Mouse (Mus musculus): ENCODE measurements at regions not wholly inside any gene's neighbourhood (a gene's known extent, or its start where the extent isn't known, plus 50 kb on each side); places are given as distances from the start of the nearest gene placed in this dataset.

DNA sequence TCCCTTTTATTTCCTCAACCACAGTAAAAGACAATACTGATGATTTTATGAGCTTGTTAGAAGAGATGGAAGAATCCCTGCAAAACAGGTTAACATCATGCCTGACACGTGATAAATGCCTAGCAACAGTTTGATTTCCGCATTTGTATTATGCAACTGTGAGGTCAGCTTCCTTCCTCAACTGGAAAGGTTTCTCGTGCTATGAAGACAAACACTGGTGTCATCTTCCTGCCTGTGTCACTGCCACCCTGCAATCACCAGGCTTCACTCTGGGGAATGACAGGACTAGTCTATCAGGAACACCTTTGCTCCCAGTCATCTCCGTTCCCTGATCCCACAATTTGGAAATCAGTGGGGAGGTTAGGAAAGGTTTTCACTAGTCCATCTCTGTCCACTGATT, 156.8 kb downstream of the Mid1ip1 start:
- Histone ChIP-seq H3ac (ENCODE audit: control insufficient read depth, insufficient read length) (no peak overlapping the region), H3K4me3 (no peak overlapping the region), H3K27me3 (ENCODE audit: control insufficient read depth, insufficient read depth, insufficient read length) (no peaks in the 10 kb centered on the region), H3K79me2 (ENCODE audit: control insufficient read depth, insufficient read depth) (no peaks in the 10 kb centered on the region), H3K4me2 (ENCODE audit: low read depth) (no peak overlapping the region), H3K36me3 (ENCODE audit: control insufficient read depth, insufficient read depth) (no peaks in the 10 kb centered on the region)
- TF ChIP-seq TCF3 (IDR thresholded peaks at IDR 0.05; ENCODE audit: insufficient read length, low read depth) (no peak), POLR2AphosphoS2 (IDR thresholded peaks at IDR 0.05; ENCODE audit: insufficient read length, low read depth) (no peak), SRF (IDR thresholded peaks at IDR 0.05; ENCODE audit: control insufficient read depth, insufficient read length, low read depth) (no peak), CEBPB (IDR thresholded peaks at IDR 0.05; ENCODE audit: insufficient read depth, poor library complexity, severe bottlenecking) (no peak), USF1 (IDR thresholded peaks at IDR 0.05; ENCODE audit: low read depth) (no peak), E2F4 (IDR thresholded peaks at IDR 0.05; ENCODE audit: insufficient read depth) (no peak), POLR2A (IDR thresholded peaks at IDR 0.05; ENCODE audit: insufficient read length, low read depth) (no peak), MYOD1 (IDR thresholded peaks at IDR 0.05; ENCODE audit: control insufficient read depth in 1 of 3, insufficient read length in 2 of 3, low read depth in 2 of 3) (no peak), REST (IDR thresholded peaks at IDR 0.05; ENCODE audit: insufficient read depth, insufficient read length) (no peak), MYOG (IDR thresholded peaks at IDR 0.05; ENCODE audit: control insufficient read depth in 1 of 3, insufficient read depth in 1 of 3, insufficient read length in 2 of 3, low read depth in 2 of 3) (no peak), TCF12 (IDR thresholded peaks at IDR 0.05; ENCODE audit: insufficient read depth, poor library complexity, severe bottlenecking) (no peak), MAX (IDR thresholded peaks at IDR 0.05; ENCODE audit: low read depth) (no peak)

DNA sequence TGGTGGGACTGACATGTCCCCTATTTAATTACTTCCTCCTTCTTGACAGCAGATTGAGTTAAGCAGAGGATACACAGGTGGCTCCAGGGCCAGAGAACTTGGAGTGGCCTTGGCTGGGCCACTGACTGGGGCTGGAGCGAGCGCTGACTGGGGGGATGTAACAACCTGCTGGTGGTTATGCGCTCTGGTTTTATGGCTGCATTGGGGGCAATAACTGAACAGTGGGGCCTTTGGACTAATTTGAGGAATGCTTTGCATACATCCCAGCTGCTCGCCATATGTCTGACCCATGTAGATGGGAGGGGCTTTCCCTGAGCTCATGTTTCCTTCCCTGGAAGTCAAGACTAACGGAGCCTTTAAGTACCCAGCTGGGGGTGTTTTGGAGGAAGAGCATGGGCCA, 163.0 kb downstream of the Mid1ip1 start:
- Histone ChIP-seq H3K4me2 (ENCODE audit: low read depth) (no peak overlapping the region), H3K27me3 (ENCODE audit: control insufficient read depth, insufficient read depth, insufficient read length) (no peaks in the 10 kb centered on the region), H3K36me3 (ENCODE audit: control insufficient read depth, insufficient read depth) (no peaks in the 10 kb centered on the region), H3ac (ENCODE audit: control insufficient read depth, insufficient read length) (no peak overlapping the region), H3K79me2 (ENCODE audit: control insufficient read depth, insufficient read depth) (no peaks in the 10 kb centered on the region), H3K4me3 (no peak overlapping the region)
- TF ChIP-seq MYOD1 (IDR thresholded peaks at IDR 0.05; ENCODE audit: control insufficient read depth in 1 of 3, insufficient read length in 2 of 3, low read depth in 2 of 3) (no peak), POLR2A (IDR thresholded peaks at IDR 0.05; ENCODE audit: insufficient read length, low read depth) (no peak), MAX (IDR thresholded peaks at IDR 0.05; ENCODE audit: low read depth) (no peak), POLR2AphosphoS2 (IDR thresholded peaks at IDR 0.05; ENCODE audit: insufficient read length, low read depth) (no peak), REST (IDR thresholded peaks at IDR 0.05; ENCODE audit: insufficient read depth, insufficient read length) (no peak), TCF3 (IDR thresholded peaks at IDR 0.05; ENCODE audit: insufficient read length, low read depth) (no peak), E2F4 (IDR thresholded peaks at IDR 0.05; ENCODE audit: insufficient read depth) (no peak), MYOG (IDR thresholded peaks at IDR 0.05; ENCODE audit: control insufficient read depth in 1 of 3, insufficient read depth in 1 of 3, insufficient read length in 2 of 3, low read depth in 2 of 3) (no peak), CEBPB (IDR thresholded peaks at IDR 0.05; ENCODE audit: insufficient read depth, poor library complexity, severe bottlenecking) (no peak), TCF12 (IDR thresholded peaks at IDR 0.05; ENCODE audit: insufficient read depth, poor library complexity, severe bottlenecking) (no peak), USF1 (IDR thresholded peaks at IDR 0.05; ENCODE audit: low read depth) (no peak), SRF (IDR thresholded peaks at IDR 0.05; ENCODE audit: control insufficient read depth, insufficient read length, low read depth) (no peak)

DNA sequence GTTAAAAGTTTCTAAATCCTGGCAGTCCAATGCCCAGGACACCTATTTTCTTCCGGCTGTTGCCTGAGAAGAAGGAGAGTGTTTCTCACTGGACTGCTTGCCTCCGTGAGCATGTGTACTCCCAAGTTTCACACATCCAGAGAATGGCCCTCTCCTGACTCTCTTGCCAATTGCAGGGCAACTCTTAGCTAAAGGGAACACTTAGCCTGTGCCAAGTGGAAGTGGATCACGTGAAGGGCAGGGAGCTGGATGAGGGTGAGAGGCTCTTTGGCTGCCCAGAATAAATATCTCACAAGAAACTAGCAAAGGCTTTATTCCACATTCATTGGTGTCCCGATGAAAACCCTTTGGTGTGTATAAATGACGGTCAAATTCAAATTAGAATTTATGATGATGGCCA, 164.1 kb downstream of the Mid1ip1 start:
- Histone ChIP-seq H3K36me3 (ENCODE audit: control insufficient read depth, insufficient read depth) (no peaks in the 10 kb centered on the region), H3K27me3 (ENCODE audit: control insufficient read depth, insufficient read depth, insufficient read length) (no peaks in the 10 kb centered on the region), H3K4me2 (ENCODE audit: low read depth) (no peak overlapping the region), H3K4me3 (no peak overlapping the region), H3K79me2 (ENCODE audit: control insufficient read depth, insufficient read depth) (no peaks in the 10 kb centered on the region), H3ac (ENCODE audit: control insufficient read depth, insufficient read length) (no peak overlapping the region)
- TF ChIP-seq CEBPB (IDR thresholded peaks at IDR 0.05; ENCODE audit: insufficient read depth, poor library complexity, severe bottlenecking) = no peak
- no peak for TF ChIP-seq TCF12 (IDR thresholded peaks at IDR 0.05; ENCODE audit: insufficient read depth, poor library complexity, severe bottlenecking)
- TF ChIP-seq USF1 (IDR thresholded peaks at IDR 0.05; ENCODE audit: low read depth) = no peak
- TF ChIP-seq E2F4 (IDR thresholded peaks at IDR 0.05; ENCODE audit: insufficient read depth) = no peak
- no peak for TF ChIP-seq POLR2A (IDR thresholded peaks at IDR 0.05; ENCODE audit: insufficient read length, low read depth)
- TF ChIP-seq MYOD1 (IDR thresholded peaks at IDR 0.05; ENCODE audit: control insufficient read depth in 1 of 3, insufficient read length in 2 of 3, low read depth in 2 of 3) = no peak
- TF ChIP-seq SRF (IDR thresholded peaks at IDR 0.05; ENCODE audit: control insufficient read depth, insufficient read length, low read depth) = no peak
- no peak for TF ChIP-seq MYOG (IDR thresholded peaks at IDR 0.05; ENCODE audit: control insufficient read depth in 1 of 3, insufficient read depth in 1 of 3, insufficient read length in 2 of 3, low read depth in 2 of 3)
- no peak for TF ChIP-seq TCF3 (IDR thresholded peaks at IDR 0.05; ENCODE audit: insufficient read length, low read depth)
- TF ChIP-seq MAX (IDR thresholded peaks at IDR 0.05; ENCODE audit: low read depth) = no peak
- no peak for TF ChIP-seq REST (IDR thresholded peaks at IDR 0.05; ENCODE audit: insufficient read depth, insufficient read length)
- TF ChIP-seq POLR2AphosphoS2 (IDR thresholded peaks at IDR 0.05; ENCODE audit: insufficient read length, low read depth) = no peak

DNA sequence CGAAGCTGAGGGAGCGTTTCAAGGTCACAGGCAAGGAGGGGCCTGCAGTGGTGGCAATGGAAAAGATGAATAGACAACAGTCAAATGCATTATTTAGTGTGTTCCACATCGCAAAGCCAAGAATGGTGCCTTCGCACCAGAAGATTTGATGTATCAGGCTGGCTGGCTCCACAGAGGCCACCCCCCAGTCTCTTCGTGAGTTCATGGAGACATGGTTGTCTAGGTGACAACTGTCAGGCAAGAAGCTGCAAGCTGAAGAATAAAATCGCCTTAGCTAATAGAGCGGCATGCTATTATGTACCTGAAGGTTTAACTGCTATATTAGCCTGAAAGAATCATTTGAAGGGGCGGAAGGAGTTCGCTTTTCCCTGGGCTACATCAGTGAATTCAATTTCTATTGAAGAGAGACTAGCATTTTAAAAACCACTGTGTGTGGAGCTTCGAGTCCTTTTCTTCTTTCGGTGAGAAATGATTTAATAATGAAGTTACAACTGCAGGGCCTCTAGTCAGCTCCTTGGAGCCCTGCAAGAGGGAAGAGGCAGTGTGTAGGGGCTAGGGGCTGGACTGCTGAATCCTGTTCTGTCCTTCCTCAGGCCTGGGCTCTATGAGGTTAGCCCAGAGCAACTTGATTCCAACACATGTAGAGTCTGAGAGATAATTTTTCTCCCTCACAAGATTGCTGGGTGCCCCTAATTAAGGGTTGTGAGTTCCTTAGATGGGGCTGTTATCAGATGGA, 169.1 kb downstream of the Mid1ip1 start:
- Histone ChIP-seq H3K4me2 (ENCODE audit: low read depth) (no peak overlapping the region), H3K79me2 (ENCODE audit: control insufficient read depth, insufficient read depth) (no peaks in the 10 kb centered on the region)

More for the DNA sequence above, 169.1 kb downstream of the Mid1ip1 start:
- H3K36me3 ChIP-seq (ENCODE audit: control insufficient read depth, insufficient read depth) = no peaks in the 10 kb centered on the region
- no peaks in the 10 kb centered on the region for H3K27me3 ChIP-seq (ENCODE audit: control insufficient read depth, insufficient read depth, insufficient read length)
- TF ChIP-seq USF1 (IDR thresholded peaks at IDR 0.05; ENCODE audit: low read depth) (no peak), POLR2A (IDR thresholded peaks at IDR 0.05; ENCODE audit: insufficient read length, low read depth) (no peak), TCF12 (IDR thresholded peaks at IDR 0.05; ENCODE audit: insufficient read depth, poor library complexity, severe bottlenecking) (no peak), CEBPB (IDR thresholded peaks at IDR 0.05; ENCODE audit: insufficient read depth, poor library complexity, severe bottlenecking) (no peak), TCF3 (IDR thresholded peaks at IDR 0.05; ENCODE audit: insufficient read length, low read depth) (no peak), MYOG (IDR thresholded peaks at IDR 0.05; ENCODE audit: control insufficient read depth in 1 of 3, insufficient read depth in 1 of 3, insufficient read length in 2 of 3, low read depth in 2 of 3) (no peak), MYOD1 (IDR thresholded peaks at IDR 0.05; ENCODE audit: control insufficient read depth in 1 of 3, insufficient read length in 2 of 3, low read depth in 2 of 3) (no peak), E2F4 (IDR thresholded peaks at IDR 0.05; ENCODE audit: insufficient read depth) (no peak), POLR2AphosphoS2 (IDR thresholded peaks at IDR 0.05; ENCODE audit: insufficient read length, low read depth) (no peak), SRF (IDR thresholded peaks at IDR 0.05; ENCODE audit: control insufficient read depth, insufficient read length, low read depth) (no peak), MAX (IDR thresholded peaks at IDR 0.05; ENCODE audit: low read depth) (no peak), REST (IDR thresholded peaks at IDR 0.05; ENCODE audit: insufficient read depth, insufficient read length) (no peak)
- no peak overlapping the region for H3K4me3 ChIP-seq
- H3ac ChIP-seq (ENCODE audit: control insufficient read depth, insufficient read length) = no peak overlapping the region

Measured in myocyte (in vitro differentiated cells).